Mouse (Mus musculus) MEL (cell line): ENCODE data around the gene Spop. TPM values are rescaled to one million over a fixed set of nuclear protein-coding genes. Genes with fewer than 3 reads are reported as not detected.

Source experiments
- DNase-seq: peaks from one replicate; pipeline ENCODE4 v3.0.0; 2011; ENCODE audit warnings: low read depth, low spot score
- H3K27ac ChIP-seq: 2 replicates; pipeline ENCODE4 v1.5.1; 2012; ENCODE audit warnings: low read depth, mild to moderate bottlenecking, control low read depth, low read length, moderate library complexity; ENCODE audit not compliant: control insufficient read depth
- H3K27me3 ChIP-seq, 2 experiments: fragments of 150-350 bp in 1 of 2; sonication (generic) in 1 of 2; 2 replicates each; pipeline ENCODE4 v1.6.1; 2012; ENCODE audit warnings: low read length in 2 of 2, mild to moderate bottlenecking in 2 of 2, improper control_type of control experiment in 1 of 2, moderate library complexity in 1 of 2; ENCODE audit not compliant: insufficient read depth in 2 of 2, control insufficient read depth in 1 of 2
- H3K36me3 ChIP-seq, 2 experiments: 2 replicates each; pipeline ENCODE4 v1.6.1; 2012 to 2014; ENCODE audit warnings: low read length in 2 of 2, improper control_type of control experiment in 1 of 2, inconsistent platforms in 1 of 2, mild to moderate bottlenecking in 1 of 2; ENCODE audit not compliant: insufficient read depth in 2 of 2, control insufficient read depth in 1 of 2
- H3K4me1 ChIP-seq, 2 experiments: fragments of 150-350 bp in 1 of 2; sonication (generic) in 1 of 2; 2 replicates each; pipeline ENCODE4 v1.6.1; 2012; ENCODE audit warnings: low read length in 2 of 2, improper control_type of control experiment in 1 of 2, mild to moderate bottlenecking in 1 of 2; ENCODE audit not compliant: insufficient read depth in 2 of 2, control insufficient read depth in 1 of 2
- H3K4me3 ChIP-seq, 2 experiments: fragments of 150-350 bp in 1 of 2; sonication (generic) in 1 of 2; 2 replicates each; pipeline ENCODE4 v1.5.1; 2012; ENCODE audit warnings: low read depth in 2 of 2, low read length in 2 of 2, mild to moderate bottlenecking in 2 of 2, moderate library complexity in 2 of 2, control low read depth in 1 of 2, improper control_type of control experiment in 1 of 2; ENCODE audit not compliant: control insufficient read depth in 1 of 2, insufficient read depth in 1 of 2
- H3K79me2 ChIP-seq: 2 replicates; pipeline ENCODE4 v1.6.1; 2012; ENCODE audit warnings: mild to moderate bottlenecking, low read length, moderate library complexity; ENCODE audit not compliant: control insufficient read depth, poor library complexity, insufficient read depth
- H3K9ac ChIP-seq: 2 replicates; pipeline ENCODE4 v1.6.1; 2012; ENCODE audit warnings: low read depth, mild to moderate bottlenecking, control low read depth, low read length, moderate library complexity; ENCODE audit not compliant: control insufficient read depth, poor library complexity, severe bottlenecking
- H3K9me3 ChIP-seq: fragments of 150-350 bp; sonication (generic); replicated peaks from 2 replicates; pipeline ENCODE4 v1.6.1; 2012; ENCODE audit warnings: mild to moderate bottlenecking, low read length, improper control_type of control experiment, moderate library complexity; ENCODE audit not compliant: insufficient read depth
- CHD2 ChIP-seq: IDR thresholded peaks from 2 replicates; pipeline ENCODE4 v1.6.1; 2011; ENCODE audit warnings: low read length, improper control_type of control experiment
- ELF1 ChIP-seq: IDR thresholded peaks from 2 replicates; pipeline ENCODE4 v1.6.1; 2014; ENCODE audit warnings: low read depth, mild to moderate bottlenecking, inconsistent platforms, low read length, improper control_type of control experiment, moderate library complexity
- ETS1 ChIP-seq: IDR thresholded peaks from 2 replicates; pipeline ENCODE4 v1.6.1; 2012; ENCODE audit warnings: low read depth, mild to moderate bottlenecking, inconsistent platforms, low read length, improper control_type of control experiment, moderate library complexity
- GABPA ChIP-seq: IDR thresholded peaks from 2 replicates; pipeline ENCODE4 v1.6.1; 2012; ENCODE audit warnings: low read depth, mild to moderate bottlenecking, inconsistent platforms, low read length, improper control_type of control experiment, moderate library complexity
- MAFK ChIP-seq: IDR thresholded peaks from 2 replicates; pipeline ENCODE4 v1.6.1; 2011; ENCODE audit warnings: low read depth, mild to moderate bottlenecking, low read length, improper control_type of control experiment, borderline replicate concordance
- MAX ChIP-seq: IDR thresholded peaks from 2 replicates; pipeline ENCODE4 v1.6.1; 2011; ENCODE audit warnings: low read length, improper control_type of control experiment
- MAZ ChIP-seq: IDR thresholded peaks from 2 replicates; pipeline ENCODE4 v1.6.1; 2012; ENCODE audit warnings: low read depth, mild to moderate bottlenecking, inconsistent platforms, low read length, improper control_type of control experiment
- MEF2A ChIP-seq: IDR thresholded peaks from 2 replicates; pipeline ENCODE4 v1.6.1; 2014; ENCODE audit warnings: low read depth, mild to moderate bottlenecking, inconsistent platforms, low read length, improper control_type of control experiment; ENCODE audit not compliant: poor library complexity, insufficient replicate concordance, severe bottlenecking; ENCODE audit errors: extremely low read depth
- MXI1 ChIP-seq: IDR thresholded peaks from 2 replicates; pipeline ENCODE4 v1.6.1; 2011; ENCODE audit warnings: mild to moderate bottlenecking, low read depth, low read length, improper control_type of control experiment
- MYC ChIP-seq: IDR thresholded peaks from 2 replicates; pipeline ENCODE4 v1.6.1; 2011; ENCODE audit warnings: low read depth, mild to moderate bottlenecking, low read length, improper control_type of control experiment, moderate library complexity
- NRF1 ChIP-seq: IDR thresholded peaks from 2 replicates; pipeline ENCODE4 v1.6.1; 2014; ENCODE audit warnings: low read depth, mild to moderate bottlenecking, inconsistent platforms, low read length, improper control_type of control experiment, moderate library complexity; ENCODE audit not compliant: poor library complexity, insufficient read depth, severe bottlenecking
- POLR2A ChIP-seq, 2 experiments: IDR thresholded peaks; 2 replicates each; pipeline ENCODE4 v1.6.1; 2011 to 2012; ENCODE audit warnings: low read length in 2 of 2, mild to moderate bottlenecking in 2 of 2, control low read depth in 1 of 2, improper control_type of control experiment in 1 of 2, low read depth in 1 of 2, moderate library complexity in 1 of 2; ENCODE audit not compliant: control insufficient read depth in 1 of 2, insufficient read depth in 1 of 2, poor library complexity in 1 of 2
- POLR2AphosphoS2 ChIP-seq: IDR thresholded peaks from 2 replicates; pipeline ENCODE4 v1.6.1; 2011; ENCODE audit warnings: low read length, improper control_type of control experiment
- SIN3A ChIP-seq: IDR thresholded peaks from 2 replicates; pipeline ENCODE4 v1.6.1; 2012; ENCODE audit warnings: low read length, improper control_type of control experiment, inconsistent platforms
- TBP ChIP-seq: IDR thresholded peaks from 2 replicates; pipeline ENCODE4 v1.8.0; 2011; ENCODE audit warnings: low read depth, low read length, improper control_type of control experiment
- UBTF ChIP-seq: IDR thresholded peaks from 2 replicates; pipeline ENCODE4 v1.6.1; 2012; ENCODE audit warnings: low read depth, mild to moderate bottlenecking, inconsistent platforms, low read length, improper control_type of control experiment, moderate library complexity, borderline replicate concordance; ENCODE audit not compliant: insufficient read depth
- USF1 ChIP-seq: IDR thresholded peaks from 2 replicates; pipeline ENCODE4 v1.6.1; 2014; ENCODE audit warnings: low read depth, mild to moderate bottlenecking, inconsistent platforms, low read length, improper control_type of control experiment, moderate library complexity
- USF2 ChIP-seq, 2 experiments: IDR thresholded peaks; 2 replicates each; pipeline ENCODE4 v1.6.1; 2011 to 2012; ENCODE audit warnings: improper control_type of control experiment in 2 of 2, low read length in 2 of 2, borderline replicate concordance in 1 of 2, inconsistent platforms in 1 of 2, low read depth in 1 of 2, mild to moderate bottlenecking in 1 of 2; ENCODE audit not compliant: insufficient read depth in 1 of 2
- ZC3H11A ChIP-seq: IDR thresholded peaks from 2 replicates; pipeline ENCODE4 v1.6.1; 2012; ENCODE audit warnings: low read depth, mild to moderate bottlenecking, inconsistent platforms, low read length, improper control_type of control experiment
- ZMIZ1 ChIP-seq: IDR thresholded peaks from 2 replicates; pipeline ENCODE4 v1.6.1; 2012; ENCODE audit warnings: low read depth, mild to moderate bottlenecking, inconsistent platforms, low read length, improper control_type of control experiment, moderate library complexity
- ZNF384 ChIP-seq: IDR thresholded peaks from 2 replicates; pipeline ENCODE4 v1.6.1; 2012; ENCODE audit warnings: low read depth, mild to moderate bottlenecking, inconsistent platforms, low read length, improper control_type of control experiment
- polyA plus RNA-seq, 2 experiments: library from polyadenylated mRNA; stranded (reverse) in 1 of 2; unstranded in 1 of 2; fragments of >175 nt in 1 of 2; fragments of >200 nt in 1 of 2; gene quantifications; 2 replicates each; pipeline versions ENCODE4 v1.2.1 to v1.2.4; 2012; ENCODE audit warnings: low replicate concordance in 2 of 2, low read depth in 1 of 2; ENCODE audit not compliant: insufficient read length in 2 of 2, insufficient read depth in 1 of 2, missing spikeins in 1 of 2
- total RNA-seq: library from RNA; depleted of rRNA; stranded (reverse); fragments of 300-350 nt; gene quantifications from 2 replicates; pipeline ENCODE4 v1.2.3, GENCODE M21; 2012

The Spop gene
- total and polyA plus RNA-seq, 3 experiments: 41.5 to 84.0 TPM; not detected in 1

DNA sequence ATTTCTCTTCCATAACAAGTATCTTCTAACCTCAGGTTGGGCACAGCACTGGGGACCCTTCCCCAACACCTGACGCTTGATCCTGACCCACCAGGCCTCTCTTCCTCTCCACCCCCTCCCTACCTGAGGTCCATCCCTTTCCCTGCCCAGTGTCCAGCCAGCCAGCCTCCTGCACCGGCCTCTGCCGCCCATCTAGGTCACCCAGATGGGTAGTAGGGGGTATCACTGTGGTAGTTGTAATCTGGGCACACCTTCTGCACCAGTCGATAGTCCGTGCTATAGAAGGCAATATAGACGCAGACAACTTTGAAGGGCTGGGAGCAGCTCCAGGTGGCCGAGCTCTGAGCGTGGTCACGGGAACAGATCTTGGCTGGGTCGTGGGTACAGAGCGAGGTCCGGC is 96.8 kb downstream of the Spop start:
- Histone ChIP-seq H3K9me3 (no peaks in the 10 kb centered on the region), H3K4me3 (no peak overlapping the region), H3K27ac (no peak overlapping the region), H3K9ac (no peak overlapping the region), H3K27me3 (no peaks in the 10 kb centered on the region), H3K79me2 (no peaks in the 10 kb centered on the region), H3K4me1 (0 out of 4 replicates have a peak, but pooled peaks cover 0 to 4% of the 10 kb centered on the region in 2 experiments), H3K36me3 (no peaks in the 10 kb centered on the region)
- TF ChIP-seq MYC: no peak
- TF ChIP-seq POLR2A (IDR thresholded peaks at IDR 0.05; ENCODE audit: control insufficient read depth in 1 of 2, insufficient read depth in 1 of 2, low read depth in 1 of 2, low read length in 2 of 2, poor library complexity in 1 of 2): no peak
- TF ChIP-seq MEF2A: no peak
- TF ChIP-seq NRF1: no peak
- no peak for TF ChIP-seq ETS1
- no peak for TF ChIP-seq MXI1
- TF ChIP-seq USF1: no peak
- DNase-seq: no peak

DNA sequence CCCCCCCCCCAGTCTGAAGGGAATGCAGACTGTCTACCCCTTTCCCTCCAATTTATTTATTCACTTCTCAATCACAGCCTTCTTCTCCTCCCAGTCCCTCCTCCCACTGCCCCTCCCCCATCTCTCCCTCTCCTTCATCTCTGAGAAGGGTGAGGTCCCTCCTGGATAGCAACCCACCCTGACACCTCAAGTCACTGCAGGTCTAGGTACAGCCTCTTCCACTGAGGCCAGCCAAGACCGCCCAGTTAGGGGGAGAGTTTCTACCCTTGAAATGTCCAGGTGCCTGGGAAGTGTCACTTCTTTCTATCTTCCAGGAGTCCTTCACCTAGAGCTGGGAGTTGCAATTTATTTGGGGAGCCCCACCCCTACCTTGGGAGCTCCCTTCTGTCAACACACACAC is 98.0 kb downstream of the Spop start:
- no peak for TF ChIP-seq MEF2A
- no peak overlapping the region for H3K4me3 ChIP-seq
- no peaks in the 10 kb centered on the region for H3K27me3 ChIP-seq
- no peaks in the 10 kb centered on the region for H3K79me2 ChIP-seq
- H3K9ac ChIP-seq: no peak overlapping the region
- H3K27ac ChIP-seq: no peak overlapping the region
- H3K9me3 ChIP-seq: no peaks in the 10 kb centered on the region
- DNase-seq: no peak
- H3K36me3 ChIP-seq: no peaks in the 10 kb centered on the region
- 0 out of 4 replicates have a peak, but pooled peaks cover 0 to 4% of the 10 kb centered on the region in 2 experiments for H3K4me1 ChIP-seq

DNA sequence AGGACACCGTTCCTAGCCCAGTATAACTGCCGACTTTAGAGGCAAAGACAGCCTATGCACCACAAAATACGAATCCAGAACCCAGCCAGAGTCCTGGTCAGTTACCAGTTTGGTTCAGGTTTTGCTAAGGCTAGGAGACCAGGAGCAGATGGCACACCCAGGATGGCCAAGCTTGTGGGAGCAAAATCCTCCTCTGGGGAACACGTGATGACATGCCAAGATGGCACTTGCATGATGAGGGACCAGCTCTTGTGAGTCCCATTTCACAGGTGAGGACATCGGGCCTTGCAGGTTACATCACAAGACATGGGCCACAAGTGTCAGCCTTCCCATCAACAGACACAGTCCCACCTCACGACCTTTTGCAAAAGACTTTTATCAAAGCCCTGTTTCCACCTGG is 98.5 kb downstream of the Spop start:
- H3K27ac ChIP-seq: no peak overlapping the region
- H3K4me1 ChIP-seq: 0 out of 4 replicates have a peak, but pooled peaks cover 0 to 3% of the 10 kb centered on the region in 2 experiments
- no peaks in the 10 kb centered on the region for H3K27me3 ChIP-seq
- H3K36me3 ChIP-seq: no peaks in the 10 kb centered on the region
- H3K9ac ChIP-seq: no peak overlapping the region
- TF ChIP-seq MAZ: no peak
- no peak for TF ChIP-seq ELF1
- no peak for TF ChIP-seq MAFK
- no peak for TF ChIP-seq TBP
- TF ChIP-seq POLR2AphosphoS2: no peak
- TF ChIP-seq USF2 (IDR thresholded peaks at IDR 0.05; ENCODE audit: borderline replicate concordance in 1 of 2, insufficient read depth in 1 of 2, low read depth in 1 of 2, low read length in 2 of 2): no peak
- no peak for TF ChIP-seq MEF2A
- no peak for TF ChIP-seq UBTF
- no peak for TF ChIP-seq MAX
- no peak for TF ChIP-seq ZMIZ1
- no peak for TF ChIP-seq SIN3A
- TF ChIP-seq ZC3H11A: no peak
- TF ChIP-seq CHD2: no peak
- TF ChIP-seq ZNF384: no peak
- no peak for TF ChIP-seq GABPA
- H3K4me3 ChIP-seq: no peak overlapping the region
- no peaks in the 10 kb centered on the region for H3K79me2 ChIP-seq
- H3K9me3 ChIP-seq: no peaks in the 10 kb centered on the region
- DNase-seq: no peak
